In genomic region chr12:48086988-48087387, GRCm38 (mm10) we compare ENCODE assay signal across 34 mouse cellular contexts.
"Had no signal": no experiment of that assay in that cellular context is flagged by ENCODE, and none has a peak within 500 bp of the region (broad histone marks: within the 10 kb centered on the region; RNA-seq: fewer than 3 reads in every experiment).

No protein-coding gene starts in this region.

- H3K9me3 ChIP-seq: heart, embryonic 10.5 days; heart, embryonic 12.5 days; heart, embryonic 13.5 days; heart, embryonic 15.5 days; hindbrain, embryonic 10.5 days; hindbrain, embryonic 12.5 days; hindbrain, embryonic 13.5 days; hindbrain, embryonic 15.5 days; intestine, embryonic 15.5 days; kidney, embryonic 15.5 days had no signal

- H3K4me3 ChIP-seq: heart, embryonic 10.5 days; heart, embryonic 12.5 days; heart, embryonic 13.5 days; heart, embryonic 15.5 days; hindbrain, embryonic 10.5 days; hindbrain, embryonic 12.5 days; hindbrain, embryonic 13.5 days; hindbrain, embryonic 15.5 days; intestine, embryonic 15.5 days; kidney, embryonic 15.5 days; layer of hippocampus, adult 2 months; left cerebral cortex, adult 2 months had no signal

- DNase-seq: heart, postnatal 14 days; heart, postnatal 4 days; kidney, adult 11 months; kidney, adult 18-20 months; kidney, adult 2 months; kidney, adult 8-10 months; kidney, adult 9 months; kidney, postnatal 10 days; kidney, postnatal 14 days; kidney, postnatal 25 days; kidney, postnatal 36 days; kidney, postnatal 4 days; layer of hippocampus, adult 9-11 months; layer of hippocampus, postnatal 36 days had no signal

- H3K36me3 ChIP-seq: heart, embryonic 10.5 days; heart, embryonic 12.5 days; heart, embryonic 13.5 days; heart, embryonic 15.5 days; hindbrain, embryonic 10.5 days; hindbrain, embryonic 12.5 days; hindbrain, embryonic 13.5 days; hindbrain, embryonic 15.5 days; intestine, embryonic 15.5 days; kidney, embryonic 15.5 days had no signal

- H3K4me1 ChIP-seq: heart, embryonic 10.5 days; heart, embryonic 12.5 days; heart, embryonic 13.5 days; heart, embryonic 15.5 days; hindbrain, embryonic 10.5 days; hindbrain, embryonic 12.5 days; hindbrain, embryonic 13.5 days; hindbrain, embryonic 15.5 days; intestine, embryonic 15.5 days; kidney, embryonic 15.5 days had no signal

- H3K27ac ChIP-seq: heart, embryonic 10.5 days; heart, embryonic 13.5 days; heart, embryonic 15.5 days; hindbrain, embryonic 10.5 days; hindbrain, embryonic 12.5 days; hindbrain, embryonic 13.5 days; hindbrain, embryonic 14.5 days; hindbrain, embryonic 15.5 days; hindbrain, postnatal 0 days; intestine, embryonic 15.5 days; kidney, embryonic 15.5 days; kidney, postnatal 0 days; layer of hippocampus, adult 2 months; left cerebral cortex, adult 2 months had no signal

- ATAC-seq: hindbrain, embryonic 16.5 days; hindbrain, postnatal 0 days; inflammation-experienced regulatory T-cells, adult 6 months; intestine, embryonic 15.5 days; intestine, embryonic 16.5 days; intestine, postnatal 0 days had no signal

- H3K27me3 ChIP-seq: heart, embryonic 12.5 days; heart, embryonic 13.5 days; heart, embryonic 15.5 days; hindbrain, embryonic 12.5 days; hindbrain, embryonic 13.5 days; hindbrain, embryonic 15.5 days; intestine, embryonic 15.5 days; kidney, embryonic 15.5 days had no signal

- H3K9ac ChIP-seq: heart, embryonic 12.5 days; heart, embryonic 13.5 days; heart, embryonic 15.5 days; hindbrain, embryonic 12.5 days; hindbrain, embryonic 13.5 days; hindbrain, embryonic 14.5 days; hindbrain, embryonic 15.5 days; intestine, embryonic 15.5 days; kidney, embryonic 15.5 days had no signal

- H3K4me2 ChIP-seq: heart, embryonic 11.5 days; heart, embryonic 12.5 days; heart, embryonic 13.5 days; heart, embryonic 15.5 days; hindbrain, embryonic 12.5 days; hindbrain, embryonic 13.5 days; hindbrain, embryonic 14.5 days; hindbrain, embryonic 15.5 days; intestine, embryonic 15.5 days; kidney, embryonic 15.5 days had no signal
